Mouse (Mus musculus) CD4-positive, CD25-positive, alpha-beta regulatory T cell (primary cell): ENCODE results near the gene Mapk7. TPM values are rescaled to one million over a fixed set of nuclear protein-coding genes. Genes with fewer than 3 reads are reported as not detected.

ENCODE experiments used
- polyA plus RNA-seq: library from polyadenylated mRNA; unstranded; fragments of 100-300 nt; shearing (Covaris generic); gene quantifications from one replicate; pipeline ENCODE4 v1.2.1, GENCODE M21; 2017

Mapk7 gene
- 31.4 TPM for polyA plus RNA-seq

GRCm38 (mm10) chr11:61494129-61494997 lies at the start of gene Mapk7:
Mapk7 (minus strand) TSS chr11:61494406.

GRCm38 (mm10) chr11:61504713-61505257 lies 10.6 kb upstream of the Mapk7 start, which contains the start of gene B9d1:
B9d1 (plus strand) TSS chr11:61505144.

GRCm38 (mm10) chr11:61484613-61485540 lies 9.3 kb downstream of the Mapk7 start, which contains the start of gene Mfap4:
Mfap4 (plus strand) TSS chr11:61485431.

Other genes with a start within 250 kb of the Mapk7 start
- gene Aldh3a2, start 226.9 kb downstream of the Mapk7 start, polyA plus RNA-seq = 47.3 TPM
- gene Slc47a2, start 151.5 kb downstream of the Mapk7 start, polyA plus RNA-seq = not detected
- not detected for gene Slc47a1, start 116.1 kb downstream of the Mapk7 start, polyA plus RNA-seq
- gene Rnf112, start 40.3 kb downstream of the Mapk7 start, polyA plus RNA-seq = not detected
- gene Mfap4, start 9.0 kb downstream of the Mapk7 start, polyA plus RNA-seq = not detected
- 1.8 TPM for gene B9d1, start 10.7 kb upstream of the Mapk7 start, polyA plus RNA-seq
- gene Epn2, start 85.3 kb upstream of the Mapk7 start, polyA plus RNA-seq = 0.60 TPM
- gene Grap, start 158.9 kb upstream of the Mapk7 start, polyA plus RNA-seq = 313 TPM
- 1.8 TPM for gene Fam83g, start 189.7 kb upstream of the Mapk7 start, polyA plus RNA-seq
- gene Slc5a10, start 226.4 kb upstream of the Mapk7 start, polyA plus RNA-seq = 0.25 TPM